Mouse (Mus musculus) intestine, embryonic 15.5 days (tissue): Measurements from ENCODE around the gene Dedd2. TPM values are rescaled to one million over a fixed set of nuclear protein-coding genes. Genes with fewer than 3 reads are reported as not detected.

Experiments
- ATAC-seq: fragments of 200-750 bp; cut with Nextera tagmentation; 2 replicates; pipeline ENCODE4 v1.8.0; 2017; ENCODE audit warnings: moderate TSS enrichment, moderate library complexity
- H3K27ac ChIP-seq: fragments of 300-500 bp; sonication (generic); 2 replicates; pipeline ENCODE4 v1.5.1; 2015; ENCODE audit warnings: mild to moderate bottlenecking, inconsistent platforms
- H3K27me3 ChIP-seq: fragments of 300-500 bp; sonication (generic); replicated peaks from 2 replicates; pipeline ENCODE4 v1.6.1; 2015; ENCODE audit warnings: inconsistent platforms
- H3K36me3 ChIP-seq: fragments of 300-500 bp; sonication (generic); 2 replicates; pipeline ENCODE4 v1.6.1; 2015; ENCODE audit warnings: inconsistent platforms
- H3K4me1 ChIP-seq: fragments of 300-500 bp; sonication (generic); replicated peaks from 2 replicates; pipeline ENCODE4 v1.6.1; 2015; ENCODE audit warnings: inconsistent platforms
- H3K4me2 ChIP-seq: fragments of 300-500 bp; sonication (generic); replicated peaks from 2 replicates; pipeline ENCODE4 v1.6.1; 2015; ENCODE audit warnings: mild to moderate bottlenecking, inconsistent platforms
- H3K4me3 ChIP-seq: fragments of 300-500 bp; sonication (generic); replicated peaks from 2 replicates; pipeline ENCODE4 v1.5.1; 2015; ENCODE audit warnings: inconsistent platforms
- H3K9ac ChIP-seq: fragments of 300-500 bp; sonication (generic); 2 replicates; pipeline ENCODE4 v1.6.1; 2015; ENCODE audit warnings: inconsistent platforms
- H3K9me3 ChIP-seq: fragments of 300-500 bp; sonication (generic); 2 replicates; pipeline ENCODE4 v1.6.1; 2016; ENCODE audit warnings: inconsistent platforms
- WGBS: fragments of 180-500 bp; shearing (Covaris S2); methylation state at CpG from one replicate; pipeline ENCODE4 v1.1.7; 2015; 5-methylcytosine and 5-hydroxymethylcytosine counted together
- polyA plus RNA-seq: library from polyadenylated mRNA; unstranded; fragments of >200 nt; fragmentation: Nextera tagmentation; extraction: Ambion mirVana; gene quantifications from 2 replicates; pipeline ENCODE4 v1.2.1, GENCODE M21; 2015

Dedd2 gene
- polyA plus RNA-seq, 1 experiment from 2014 or later = 13.5 TPM

DNA sequence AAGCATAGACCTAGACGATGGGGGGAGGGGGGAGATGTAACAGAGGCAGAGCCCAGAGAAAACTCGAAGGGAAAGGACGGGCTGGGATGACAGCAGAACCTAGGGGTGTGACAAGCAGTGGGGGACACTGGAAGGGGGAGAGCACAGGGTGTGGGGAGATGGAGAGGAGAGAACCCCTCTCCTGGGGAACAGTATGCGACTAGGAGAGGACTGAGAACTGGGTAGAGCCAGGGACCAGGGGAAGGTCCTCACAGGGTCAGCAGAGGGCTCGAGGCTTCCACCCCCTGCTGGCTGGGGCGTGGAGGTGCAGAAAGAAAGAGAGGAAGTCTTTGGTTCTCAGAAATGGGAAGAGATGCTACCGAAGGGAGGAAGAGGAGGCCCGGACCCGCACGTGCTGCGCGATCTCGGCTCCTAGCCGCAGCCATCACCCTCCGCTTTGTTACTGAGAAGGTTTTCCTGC is 39.1 kb downstream of the Dedd2 start:
- peak overlapping the region; percentile 26; the same call in 1 of the 2 replicates for H3K4me2 ChIP-seq
- H3K27ac ChIP-seq = no peak overlapping the region
- under 1% methylated on average over 15 of the region's 15 CpGs for WGBS
- no peak overlapping the region for H3K4me3 ChIP-seq
- ATAC-seq = no peak
- no peaks in the 10 kb centered on the region for H3K9me3 ChIP-seq
- H3K9ac ChIP-seq = no peak overlapping the region
- H3K36me3 ChIP-seq = no peaks in the 10 kb centered on the region
- H3K4me1 ChIP-seq = peaks cover 14% of the 10 kb centered on the region
- peaks cover 73% of the 10 kb centered on the region for H3K27me3 ChIP-seq

DNA sequence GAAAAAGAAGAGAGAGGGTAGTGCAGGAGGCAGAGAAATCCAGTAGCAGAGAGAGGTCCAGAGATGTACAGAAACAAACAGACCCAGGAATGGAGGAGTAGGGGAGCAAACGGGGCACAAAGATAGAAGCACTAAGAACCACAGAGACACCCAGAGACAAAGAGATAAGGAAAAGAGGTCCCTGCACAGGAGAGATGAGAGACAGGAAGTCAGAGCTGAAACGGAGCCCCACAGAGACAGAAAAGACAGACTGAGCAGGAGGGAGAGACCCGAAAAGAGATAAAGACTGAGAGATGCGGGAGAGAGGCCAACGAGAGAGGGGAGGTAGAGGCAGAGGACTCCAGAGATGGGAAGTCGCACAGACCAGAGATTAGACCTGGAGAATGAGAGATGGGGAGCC is 39.9 kb downstream of the Dedd2 start:
- Histone ChIP-seq H3K4me3 (no peak overlapping the region), H3K4me1 (peaks cover 14% of the 10 kb centered on the region), H3K4me2 (no peak overlapping the region), H3K9ac (no peak overlapping the region), H3K27me3 (peaks cover 76% of the 10 kb centered on the region), H3K9me3 (no peaks in the 10 kb centered on the region), H3K27ac (no peak overlapping the region), H3K36me3 (no peaks in the 10 kb centered on the region)
- WGBS = 10% methylated on average over 6 of the region's 6 CpGs
- no peak for ATAC-seq

- ATAC-seq = peak; percentile 91
- Histone ChIP-seq H3K36me3 (no peaks in the 10 kb centered on the region), H3K4me1 (peaks cover 14% of the 10 kb centered on the region), H3K27ac (no peak within 1 kb of the TSS), H3K4me2 (peak within 1 kb of the TSS; percentile 90), H3K9me3 (no peaks in the 10 kb centered on the region), H3K9ac (peak within 1 kb of the TSS; percentile 34; the same call in 1 of the 2 replicates), H3K27me3 (peaks cover 78% of the 10 kb centered on the region), H3K4me3 (peak within 1 kb of the TSS; percentile 46)
- under 1% methylated on average over 40 of the region's 56 CpGs for WGBS
Observed at GRCm38 (mm10) chr7:25179606-25180161, 40.7 kb downstream of the Dedd2 start, which contains the start of gene Pou2f2. Pou2f2 (minus strand) TSS chr7:25179726.

DNA sequence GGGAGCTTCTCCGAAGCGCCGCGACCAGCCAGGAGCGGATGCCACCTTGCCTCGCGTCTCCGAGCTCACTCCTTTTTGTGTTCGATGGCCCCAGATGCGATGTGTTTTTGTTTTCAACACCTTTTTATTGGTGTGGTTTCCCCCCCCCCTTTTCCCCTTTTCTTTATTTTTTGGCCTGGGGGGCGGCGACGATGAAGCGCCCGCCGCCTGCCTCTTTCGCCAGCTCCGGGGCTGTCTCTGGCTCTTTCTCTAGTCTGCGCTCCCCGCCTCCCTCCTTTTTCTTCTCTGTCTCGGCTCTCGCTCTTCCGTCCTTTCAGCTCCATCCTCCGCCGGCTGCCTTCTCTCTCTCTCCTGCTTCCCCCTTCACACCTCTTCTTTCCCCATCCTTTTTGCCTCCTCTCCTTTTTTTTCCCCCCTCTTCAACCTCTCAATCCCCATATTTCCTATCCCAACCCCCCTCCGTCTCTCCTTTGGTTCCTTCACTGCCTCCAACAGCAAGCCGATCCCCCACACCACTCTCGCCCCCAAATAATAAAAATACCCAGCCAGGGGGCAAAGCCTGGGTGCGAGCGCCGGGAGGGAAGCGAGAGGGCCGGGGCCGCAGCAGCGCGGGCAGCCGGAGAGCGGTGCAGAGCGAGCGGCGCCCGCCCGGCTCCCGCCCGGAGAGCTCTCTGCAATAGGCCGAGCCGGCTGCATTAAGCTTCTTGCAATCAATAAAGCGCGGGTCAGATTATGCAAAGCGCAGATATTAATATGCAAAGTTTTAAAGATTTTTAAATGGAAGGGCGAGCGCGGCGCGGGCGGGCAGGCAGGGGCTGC is 41.4 kb downstream of the Dedd2 start:
- Histone ChIP-seq H3K4me1 (peaks cover 14% of the 10 kb centered on the region), H3K36me3 (no peaks in the 10 kb centered on the region), H3K4me3 (peak overlapping the region; percentile 46), H3K4me2 (peak overlapping the region; percentile 90), H3K9ac (peak overlapping the region; percentile 34; the same call in 1 of the 2 replicates), H3K9me3 (no peaks in the 10 kb centered on the region), H3K27ac (no peak overlapping the region), H3K27me3 (peaks cover 74% of the 10 kb centered on the region)
- 1% methylated on average over 50 of the region's 56 CpGs for whole genome bisulfite sequencing
- peak; percentile 76 for ATAC-seq

GRCm38 (mm10) chr7:25178317-25178716 is 42.1 kb downstream of the Dedd2 start:
- Histone ChIP-seq H3K9ac (no peak overlapping the region), H3K4me1 (peaks cover 14% of the 10 kb centered on the region), H3K9me3 (no peaks in the 10 kb centered on the region), H3K4me3 (peak overlapping the region; percentile 46), H3K36me3 (no peaks in the 10 kb centered on the region), H3K27ac (no peak overlapping the region), H3K4me2 (peak overlapping the region; percentile 90), H3K27me3 (peaks cover 68% of the 10 kb centered on the region)
- WGBS = 4% methylated on average over 17 of the region's 17 CpGs
- ATAC-seq = no peak

DNA sequence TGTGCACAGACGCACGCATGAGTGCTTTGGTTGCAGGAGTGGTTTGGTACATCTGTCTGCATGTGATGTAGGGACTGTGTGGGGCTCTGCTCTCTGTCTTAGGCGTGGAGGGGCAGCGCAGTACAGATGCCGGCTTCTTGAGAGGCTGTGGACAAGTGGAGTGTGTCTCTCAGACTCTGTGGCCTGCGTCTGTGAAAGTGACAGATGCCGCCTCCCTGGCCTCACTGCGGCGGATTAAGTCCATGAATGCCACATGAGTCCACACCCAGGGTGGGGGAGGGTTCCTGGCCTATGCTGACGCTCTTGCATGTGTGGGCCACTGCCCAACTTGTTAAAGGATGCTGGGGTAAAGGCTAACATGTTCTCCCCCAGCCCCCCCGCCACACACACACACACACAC is 46.1 kb downstream of the Dedd2 start:
- Histone ChIP-seq H3K4me2 (no peak overlapping the region), H3K27ac (no peak overlapping the region), H3K9me3 (no peaks in the 10 kb centered on the region), H3K27me3 (peaks cover 33% of the 10 kb centered on the region), H3K4me1 (peaks cover 10% of the 10 kb centered on the region; the same call in 1 of the 2 replicates), H3K4me3 (no peak overlapping the region), H3K36me3 (no peaks in the 10 kb centered on the region), H3K9ac (no peak overlapping the region)
- ATAC-seq = no peak
- 59% methylated on average over 10 of the region's 11 CpGs for WGBS

GRCm38 (mm10) chr7:25172669-25173068 is 47.7 kb downstream of the Dedd2 start:
- no peak overlapping the region for H3K9ac ChIP-seq
- no peak overlapping the region for H3K4me3 ChIP-seq
- H3K27me3 ChIP-seq = peaks cover 18% of the 10 kb centered on the region
- no peak overlapping the region for H3K4me2 ChIP-seq
- H3K27ac ChIP-seq = no peak overlapping the region
- H3K9me3 ChIP-seq = no peaks in the 10 kb centered on the region
- no peak for ATAC-seq
- no peaks in the 10 kb centered on the region for H3K4me1 ChIP-seq
- no peaks in the 10 kb centered on the region for H3K36me3 ChIP-seq
- 21% methylated on average over 5 of the region's 5 CpGs for WGBS

- H3K9ac ChIP-seq = no peak overlapping the region
- WGBS = 20% methylated on average over 3 of the region's 3 CpGs
Observed at GRCm38 (mm10) chr7:25170583-25170982, 49.8 kb downstream of the Dedd2 start.

DNA sequence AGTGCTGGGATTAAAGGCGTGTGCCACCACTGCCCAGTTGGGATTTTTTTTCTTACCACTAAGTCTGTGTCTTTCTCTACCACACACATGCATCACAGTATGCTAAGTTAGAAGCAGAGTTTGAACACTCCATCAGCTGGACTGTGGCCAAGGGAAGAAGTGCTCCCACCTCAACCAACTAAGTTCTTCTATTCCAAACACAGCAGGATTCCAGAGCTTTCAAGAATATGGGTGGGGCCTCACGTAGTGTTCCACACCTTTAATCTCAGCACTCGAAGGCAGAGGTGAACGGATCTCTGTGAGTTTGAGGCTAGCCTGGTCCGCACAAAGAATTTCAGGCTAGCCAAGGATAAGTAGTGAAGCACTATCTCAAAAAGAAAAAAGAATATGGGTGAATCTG is 54.3 kb downstream of the Dedd2 start:
- Histone ChIP-seq H3K27me3 (no peaks in the 10 kb centered on the region), H3K36me3 (no peaks in the 10 kb centered on the region), H3K4me1 (no peaks in the 10 kb centered on the region), H3K9ac (no peak overlapping the region), H3K4me2 (no peak overlapping the region), H3K27ac (no peak overlapping the region), H3K9me3 (no peaks in the 10 kb centered on the region), H3K4me3 (no peak overlapping the region)
- WGBS = 75% methylated on average over 5 of the region's 5 CpGs
- no peak for ATAC-seq

More at GRCm38 (mm10) chr7:25170583-25170982, 49.8 kb downstream of the Dedd2 start:
- H3K4me3 ChIP-seq = no peak overlapping the region
- H3K36me3 ChIP-seq = no peaks in the 10 kb centered on the region
- H3K27ac ChIP-seq = no peak overlapping the region
- H3K4me1 ChIP-seq = no peaks in the 10 kb centered on the region
- no peak overlapping the region for H3K4me2 ChIP-seq
- H3K9me3 ChIP-seq = no peaks in the 10 kb centered on the region
- ATAC-seq = no peak
- H3K27me3 ChIP-seq = peaks cover 3% of the 10 kb centered on the region; the same call in 1 of the 2 replicates

GRCm38 (mm10) chr7:25156158-25156648 is 64.2 kb downstream of the Dedd2 start:
- 20% methylated on average over 14 of the region's 14 CpGs for WGBS

GRCm38 (mm10) chr7:25155469-25156157 is 64.8 kb downstream of the Dedd2 start:
- Histone ChIP-seq H3K4me2 (peak overlapping the region; percentile 48), H3K27ac (no peak overlapping the region)
- WGBS = 10% methylated on average over 17 of the region's 17 CpGs

More at GRCm38 (mm10) chr7:25156158-25156648, 64.2 kb downstream of the Dedd2 start:
- Histone ChIP-seq H3K9ac (no peak overlapping the region), H3K9me3 (no peaks in the 10 kb centered on the region), H3K4me1 (peaks cover 31% of the 10 kb centered on the region), H3K27me3 (peaks cover under 1% of the 10 kb centered on the region; the same call in 1 of the 2 replicates), H3K36me3 (no peaks in the 10 kb centered on the region), H3K27ac (no peak overlapping the region), H3K4me2 (peak overlapping the region; percentile 48), H3K4me3 (no peak overlapping the region)
- no peak; the same call in 1 of the 2 replicates for ATAC-seq

GRCm38 (mm10) chr7:25154648-25155047 is 65.8 kb downstream of the Dedd2 start:
- H3K4me2 ChIP-seq = peak overlapping the region; percentile 48; the same call in 1 of the 2 replicates
- peaks cover 10% of the 10 kb centered on the region; the same call in 1 of the 2 replicates for H3K27me3 ChIP-seq
- no peak overlapping the region for H3K27ac ChIP-seq
- ATAC-seq = no peak
- no peak overlapping the region for H3K4me3 ChIP-seq
- H3K4me1 ChIP-seq = peaks cover 37% of the 10 kb centered on the region
- WGBS = 68% methylated on average over 4 of the region's 4 CpGs
- no peak overlapping the region for H3K9ac ChIP-seq
- no peaks in the 10 kb centered on the region for H3K36me3 ChIP-seq
- H3K9me3 ChIP-seq = no peaks in the 10 kb centered on the region

More at GRCm38 (mm10) chr7:25155469-25156157, 64.8 kb downstream of the Dedd2 start:
- Histone ChIP-seq H3K36me3 (no peaks in the 10 kb centered on the region), H3K4me3 (no peak overlapping the region), H3K27me3 (peaks cover 5% of the 10 kb centered on the region; the same call in 1 of the 2 replicates), H3K4me1 (peaks cover 37% of the 10 kb centered on the region), H3K9ac (no peak overlapping the region), H3K9me3 (no peaks in the 10 kb centered on the region)
- ATAC-seq = peak; percentile 86
